Mouse (Mus musculus): ENCODE results near the gene Ndufaf8.

The Ndufaf8 gene

DNA sequence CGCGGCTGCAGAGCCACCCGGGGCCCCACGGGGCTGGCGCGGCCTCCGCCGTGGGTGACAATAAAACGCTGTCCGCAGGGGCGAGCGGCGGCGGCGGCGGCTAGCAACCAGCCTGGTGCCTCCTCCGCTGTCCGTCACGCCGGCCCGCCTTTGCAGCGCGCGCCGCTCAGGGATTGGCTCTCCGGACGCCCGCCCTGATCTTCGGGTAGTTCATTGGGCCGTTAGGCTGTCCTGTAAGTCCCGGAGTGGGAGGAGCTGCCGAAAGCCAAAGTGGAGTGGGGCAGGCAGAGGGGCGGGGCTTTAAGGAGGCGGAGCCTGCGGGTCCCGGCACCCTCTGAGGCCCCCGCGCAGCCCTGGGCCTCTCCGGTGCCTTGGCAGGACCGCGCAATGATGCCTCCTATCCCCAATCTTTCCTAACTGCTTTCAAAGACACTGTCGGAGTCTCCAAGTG is 12.0 kb upstream of the Ndufaf8 start, which contains the start of gene Cep131:
Cep131 (minus strand) TSS at position 126 of the 451 bp plus-strand sequence.
- peak; percentile 99 for DNase-seq

DNA sequence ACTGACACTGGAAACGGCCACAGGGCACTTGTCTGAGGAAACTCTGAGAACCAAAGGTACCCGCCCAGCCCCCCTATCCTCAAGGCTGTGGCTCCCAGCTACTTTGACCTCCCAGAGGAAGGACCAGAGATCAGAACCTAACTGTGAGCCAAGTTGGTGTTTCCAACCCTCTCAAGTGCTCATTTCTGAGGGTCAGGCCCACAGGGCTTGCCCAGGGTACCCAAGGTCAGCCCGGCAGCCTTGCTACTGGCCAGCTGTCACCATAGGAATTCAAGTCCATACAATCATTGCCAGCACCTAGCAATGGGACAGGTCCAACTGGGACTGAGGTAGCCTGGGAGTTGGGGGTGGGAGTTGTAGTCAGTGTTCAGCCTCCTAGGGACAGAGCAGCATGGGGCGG is 8.1 kb upstream of the Ndufaf8 start:
- no peak for DNase-seq

DNA sequence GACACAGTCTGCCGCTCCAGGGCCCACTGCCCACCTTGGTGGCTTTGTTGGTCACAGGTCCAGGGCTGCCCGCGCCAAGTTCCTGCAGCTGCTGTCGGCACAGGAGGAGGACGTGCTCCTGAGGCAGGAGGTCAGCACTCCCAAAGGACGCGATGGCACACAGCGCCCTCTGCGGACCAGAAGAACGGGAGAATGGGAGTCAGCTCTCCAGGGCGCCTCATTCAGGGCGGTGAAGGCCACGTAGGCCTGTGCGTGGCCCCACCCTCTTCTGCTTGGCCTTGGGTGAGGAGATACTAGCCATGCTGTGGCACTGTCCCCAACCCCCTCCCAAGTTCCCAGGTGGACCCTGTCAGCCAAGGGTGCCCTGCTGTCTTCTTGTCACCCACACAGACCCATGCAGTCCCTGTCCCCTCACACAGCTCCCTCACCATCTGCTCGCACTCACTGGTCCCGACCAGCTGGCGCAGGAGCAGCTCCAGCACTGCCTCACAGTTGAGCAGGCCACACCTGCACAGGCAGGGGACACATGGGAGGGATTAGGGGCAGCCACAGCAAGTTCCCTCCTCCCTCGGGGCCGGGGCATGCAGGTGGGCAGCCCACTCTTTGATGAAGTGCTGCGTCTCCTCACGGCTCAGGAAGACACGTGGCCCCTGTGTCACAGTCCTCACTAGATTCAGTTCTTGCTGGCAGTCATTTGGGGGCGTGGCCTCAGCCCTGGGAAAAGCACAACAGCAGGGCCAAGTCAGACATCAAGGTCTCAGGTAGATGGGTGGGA is 5.7 kb upstream of the Ndufaf8 start:
- no peak for DNase-seq

DNA sequence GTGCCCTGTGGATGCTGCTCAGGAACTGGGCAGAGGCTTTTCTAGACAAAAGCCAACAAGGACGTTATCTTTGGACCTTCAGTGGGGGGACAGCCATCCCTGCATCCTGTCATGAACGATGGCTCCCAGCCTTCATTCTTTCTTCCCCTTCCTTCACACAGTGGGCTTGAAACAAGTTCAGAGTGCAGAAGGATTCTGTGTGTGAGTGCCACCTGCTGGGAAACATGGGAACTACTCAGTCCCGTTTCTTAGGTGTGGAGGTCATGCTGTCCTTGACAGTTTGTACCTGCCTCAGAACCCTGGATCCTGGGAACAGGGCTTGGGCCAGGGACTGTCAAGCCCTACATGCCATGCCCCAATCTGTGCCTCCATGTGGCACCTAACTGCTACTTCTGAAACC is 2.3 kb downstream of the Ndufaf8 start:
- DNase-seq = peak; percentile 65

DNA sequence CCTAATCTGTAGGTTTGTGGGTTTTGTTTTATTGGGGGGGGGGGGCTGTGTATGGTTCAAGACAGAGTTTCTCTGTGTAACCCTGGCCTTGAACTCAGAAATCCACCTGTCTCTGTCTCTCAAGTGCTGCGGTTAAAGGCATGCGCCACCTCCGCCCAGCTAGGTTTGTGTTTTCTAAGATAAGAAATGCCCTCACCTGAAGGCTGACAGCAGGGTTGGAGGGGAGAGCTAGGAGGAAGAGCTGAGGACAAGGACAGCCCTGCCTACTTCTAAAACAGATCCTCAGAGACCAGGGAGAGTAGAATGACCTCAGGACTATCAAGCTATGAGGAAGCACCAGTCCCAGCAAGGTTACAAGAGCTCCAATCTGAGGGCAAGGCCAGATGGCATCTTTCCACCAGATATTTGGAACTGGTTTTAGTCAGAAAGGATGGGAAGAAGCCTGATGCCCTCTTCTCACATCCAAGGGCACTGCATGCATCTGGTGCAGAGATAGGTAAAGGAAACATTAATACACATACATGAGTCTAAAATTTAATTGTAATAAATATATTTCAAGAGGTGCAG is 4.8 kb downstream of the Ndufaf8 start:
- DNase-seq = no peak

DNA sequence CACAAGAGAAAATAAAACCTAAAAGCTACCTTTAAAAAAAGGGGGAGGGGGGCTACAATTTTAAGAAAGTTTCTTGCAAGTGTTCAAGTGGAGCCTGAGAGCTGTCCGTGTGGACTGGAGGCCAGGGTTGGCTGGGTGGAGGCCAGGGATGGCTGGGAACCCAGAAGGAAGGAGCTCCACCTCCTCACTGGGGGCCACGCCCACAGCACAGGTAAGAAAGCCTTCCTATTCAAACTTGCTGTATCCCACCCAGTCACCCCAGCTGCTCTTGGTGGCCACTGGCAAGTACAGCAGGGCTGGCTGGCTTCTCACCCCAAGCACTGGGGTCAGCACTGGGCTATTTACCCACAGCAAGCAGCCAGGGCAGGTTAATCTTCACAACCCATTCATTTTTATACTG is 8.3 kb downstream of the Ndufaf8 start:
- no peak for DNase-seq

DNA sequence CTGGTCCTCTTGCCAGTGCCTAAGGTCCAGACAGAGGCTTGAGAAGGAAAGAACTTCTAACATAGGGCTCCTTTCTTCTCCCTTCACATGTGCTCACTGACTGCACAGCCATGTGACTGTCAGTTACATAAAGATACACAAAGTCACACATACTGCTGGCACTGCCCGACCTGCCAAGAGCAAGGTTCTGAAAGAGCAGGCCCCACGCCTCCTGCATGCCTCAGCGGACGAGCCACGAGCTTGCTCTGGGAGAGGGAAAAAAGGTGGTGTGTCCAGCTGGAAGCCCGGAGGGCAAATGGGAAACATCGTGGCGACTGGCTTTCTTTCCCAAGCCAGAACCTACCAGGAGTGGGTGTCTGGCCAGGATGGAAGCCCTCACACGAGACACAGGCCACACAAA is 9.1 kb downstream of the Ndufaf8 start:
- DNase-seq = no peak

DNA sequence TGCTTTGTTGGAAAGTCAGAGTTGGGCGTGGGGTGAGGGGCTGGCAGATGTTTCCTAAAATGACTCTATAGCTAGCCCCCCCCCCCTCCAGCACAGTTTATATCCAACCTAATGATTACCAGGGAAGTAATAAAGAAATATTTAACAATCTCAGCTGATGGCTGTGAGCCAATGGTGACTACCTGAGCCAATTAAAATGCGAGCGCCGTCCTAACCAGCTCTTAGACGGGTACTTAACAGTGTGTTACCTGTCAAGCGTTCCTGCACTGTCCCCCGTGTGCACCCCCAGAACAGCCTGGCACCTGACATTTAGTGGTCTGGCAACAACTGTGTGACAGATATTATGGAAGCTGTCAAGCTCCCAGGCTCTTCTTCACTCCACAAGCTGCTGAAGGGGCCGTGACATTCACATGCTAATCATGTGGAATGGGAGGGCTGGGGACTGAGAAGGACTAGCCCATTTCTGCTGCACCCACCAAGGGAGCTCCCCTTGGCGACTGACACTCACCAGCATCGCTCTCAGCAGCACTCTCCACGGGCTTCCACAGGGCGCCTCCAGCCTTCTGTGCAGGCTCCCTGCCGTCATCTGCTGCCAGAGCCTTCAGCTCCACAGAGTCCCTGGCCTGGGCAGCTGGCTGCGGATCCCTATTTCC is 11.0 kb downstream of the Ndufaf8 start:
- DNase-seq = no peak

DNA sequence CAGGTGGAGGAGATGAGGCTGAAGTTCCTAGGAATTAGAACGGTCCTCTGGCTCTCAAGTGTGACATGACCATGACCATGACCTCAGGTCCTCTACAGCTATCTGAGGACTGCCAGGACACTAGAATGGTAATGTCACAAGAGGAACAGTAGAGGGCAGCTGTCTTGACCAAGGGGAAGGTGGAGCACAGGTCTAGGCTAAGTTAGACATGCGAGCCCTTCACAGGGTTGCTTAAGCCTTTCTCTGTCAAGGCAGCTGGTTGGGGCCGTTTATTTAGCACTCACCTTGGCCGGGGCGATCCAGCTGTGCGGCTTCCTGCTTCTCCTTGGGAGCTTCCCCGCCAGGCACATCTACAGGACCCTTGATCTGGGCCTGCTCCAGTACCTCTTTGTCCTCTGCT is 11.8 kb downstream of the Ndufaf8 start:
- DNase-seq = no peak

DNA sequence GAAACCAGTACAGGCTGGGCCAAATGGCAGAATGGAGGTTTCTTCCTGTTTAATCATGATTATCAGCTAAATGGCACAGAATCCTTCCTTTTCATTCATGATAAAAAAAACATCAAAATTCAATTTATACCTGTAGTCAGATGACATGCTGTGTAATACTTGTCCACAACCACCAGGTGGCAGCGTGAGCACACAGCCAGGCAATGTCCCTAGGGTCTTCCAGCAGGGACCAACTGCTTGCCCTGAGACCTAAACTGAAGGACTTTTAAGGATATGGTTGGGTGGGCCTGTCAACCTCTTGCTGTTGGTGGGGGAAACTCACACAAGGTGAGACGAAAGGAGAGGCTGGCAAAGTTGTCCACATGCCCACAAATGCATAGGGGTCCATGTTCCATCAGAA is 12.3 kb downstream of the Ndufaf8 start:
- DNase-seq = peak; percentile 69

DNA sequence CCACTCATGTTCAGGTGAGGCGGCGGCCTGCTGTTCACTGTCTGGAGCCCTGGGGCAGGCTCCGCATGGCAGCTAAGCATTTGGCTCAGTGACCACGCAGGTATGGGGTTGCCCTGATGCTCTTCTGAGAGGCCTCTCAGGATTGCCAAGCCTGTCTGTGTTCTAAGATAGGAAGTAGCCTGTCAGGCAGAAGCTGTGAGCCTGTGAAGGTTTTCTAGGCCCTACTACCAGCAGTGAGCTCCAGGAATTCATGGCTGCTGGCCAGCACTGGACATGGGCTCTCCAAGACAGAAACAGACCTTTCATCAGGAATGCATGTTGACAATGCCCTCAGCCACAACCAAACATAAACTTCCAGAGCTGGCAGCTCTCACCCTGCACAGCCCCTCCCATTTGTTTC is 13.4 kb downstream of the Ndufaf8 start:
- no peak for DNase-seq

DNA sequence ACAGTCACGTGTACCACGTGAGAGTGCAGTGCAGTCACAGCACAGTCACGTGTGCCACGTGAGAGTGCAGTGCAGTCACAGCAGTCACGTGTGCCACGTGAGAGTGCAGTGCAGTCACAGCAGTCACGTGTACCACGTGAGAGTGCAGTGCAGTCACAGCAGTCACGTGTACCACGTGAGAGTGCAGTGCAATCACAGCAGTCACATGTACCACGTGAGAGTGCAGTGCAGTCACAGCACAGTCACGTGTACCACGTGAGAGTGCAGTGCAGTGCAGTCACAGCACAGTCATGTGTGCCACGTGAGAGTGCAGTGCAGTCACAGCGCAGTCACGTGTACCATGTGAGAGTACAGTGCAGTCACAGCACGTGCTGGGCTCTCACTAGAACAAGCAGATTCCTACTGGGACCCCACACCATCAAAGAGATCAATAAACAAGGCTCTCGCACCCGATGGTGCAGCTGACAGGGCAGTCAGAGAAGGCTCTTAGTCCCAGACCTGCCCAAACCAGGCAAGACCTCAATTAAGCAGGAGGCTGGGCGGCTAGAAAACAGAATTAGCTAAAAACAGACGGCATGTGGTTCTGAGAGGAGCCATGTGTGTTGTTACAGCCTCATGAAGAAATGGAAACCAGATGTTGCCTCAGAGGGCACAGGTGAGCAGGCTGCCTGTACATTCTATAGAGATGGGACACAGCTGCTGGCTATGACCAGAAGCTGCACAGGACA is 15.9 kb downstream of the Ndufaf8 start:
- no peak for DNase-seq

DNA sequence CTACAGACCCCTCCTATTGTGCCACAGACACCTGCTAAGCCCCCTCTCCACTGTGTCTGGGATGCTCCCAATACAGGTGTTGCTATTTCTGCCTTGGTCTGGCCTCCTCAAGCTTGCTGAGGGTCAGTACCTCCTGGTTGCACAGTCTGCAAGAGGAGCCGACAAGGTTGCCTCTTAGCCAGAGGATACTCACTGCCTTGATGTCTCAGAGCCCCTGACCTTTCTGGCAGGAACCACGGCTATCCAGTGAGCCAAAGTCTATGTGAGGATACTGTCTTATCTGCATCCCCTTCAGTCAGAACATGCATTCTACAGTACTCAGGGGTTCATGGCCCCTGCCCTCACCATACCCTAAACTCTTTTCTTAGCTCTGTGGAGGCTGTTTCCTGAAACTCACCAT is 18.9 kb downstream of the Ndufaf8 start:
- DNase-seq = no peak

DNA sequence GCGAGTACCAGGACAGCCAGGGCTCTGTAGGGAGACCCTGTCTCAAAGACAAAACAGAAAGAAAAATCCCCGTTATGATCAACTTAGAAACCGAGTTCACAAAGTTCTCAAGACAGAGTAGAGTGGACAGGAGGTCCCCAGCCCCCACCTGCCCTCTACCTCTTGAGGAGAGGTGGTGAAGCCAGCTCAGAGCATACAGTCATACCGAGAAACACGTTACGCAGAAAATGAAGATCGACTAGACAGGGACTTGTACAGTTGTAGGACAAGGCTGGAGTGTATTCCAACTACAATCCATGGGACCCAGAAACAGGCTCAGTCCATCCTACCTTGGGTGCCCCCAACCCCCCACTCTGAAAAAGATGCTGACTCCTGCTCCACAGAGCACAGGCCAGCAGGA is 20.4 kb downstream of the Ndufaf8 start:
- no peak for DNase-seq

DNA sequence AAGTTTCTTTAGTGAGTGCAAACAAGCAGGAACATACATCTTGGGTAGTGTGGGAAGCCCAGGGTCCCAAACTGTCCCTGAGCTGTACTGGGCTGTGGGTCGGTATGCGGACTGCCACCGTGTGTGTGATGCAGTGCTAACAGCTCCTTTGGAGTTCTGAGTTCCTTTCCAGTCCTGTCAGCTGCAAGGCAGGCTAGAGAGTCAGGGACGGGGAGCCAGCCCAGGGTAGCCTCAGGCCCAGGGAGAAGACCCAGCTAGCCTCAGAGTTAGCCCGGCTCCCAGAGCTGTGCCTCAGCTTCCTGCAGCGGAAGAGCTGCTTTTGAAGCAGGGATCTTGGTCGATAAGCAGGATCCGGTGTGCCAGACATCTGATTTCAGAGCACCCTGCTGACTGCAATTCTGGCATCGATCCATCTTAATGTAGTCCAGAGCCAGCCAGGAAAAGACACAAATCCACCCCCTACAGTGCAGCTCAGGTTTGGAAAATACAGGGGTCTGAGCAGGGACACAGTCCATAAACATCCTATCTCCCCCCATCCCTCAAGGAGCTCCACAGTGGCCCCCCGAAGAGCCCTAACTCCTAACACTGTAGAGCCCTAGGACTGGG is 21.3 kb downstream of the Ndufaf8 start:
- DNase-seq = no peak

DNA sequence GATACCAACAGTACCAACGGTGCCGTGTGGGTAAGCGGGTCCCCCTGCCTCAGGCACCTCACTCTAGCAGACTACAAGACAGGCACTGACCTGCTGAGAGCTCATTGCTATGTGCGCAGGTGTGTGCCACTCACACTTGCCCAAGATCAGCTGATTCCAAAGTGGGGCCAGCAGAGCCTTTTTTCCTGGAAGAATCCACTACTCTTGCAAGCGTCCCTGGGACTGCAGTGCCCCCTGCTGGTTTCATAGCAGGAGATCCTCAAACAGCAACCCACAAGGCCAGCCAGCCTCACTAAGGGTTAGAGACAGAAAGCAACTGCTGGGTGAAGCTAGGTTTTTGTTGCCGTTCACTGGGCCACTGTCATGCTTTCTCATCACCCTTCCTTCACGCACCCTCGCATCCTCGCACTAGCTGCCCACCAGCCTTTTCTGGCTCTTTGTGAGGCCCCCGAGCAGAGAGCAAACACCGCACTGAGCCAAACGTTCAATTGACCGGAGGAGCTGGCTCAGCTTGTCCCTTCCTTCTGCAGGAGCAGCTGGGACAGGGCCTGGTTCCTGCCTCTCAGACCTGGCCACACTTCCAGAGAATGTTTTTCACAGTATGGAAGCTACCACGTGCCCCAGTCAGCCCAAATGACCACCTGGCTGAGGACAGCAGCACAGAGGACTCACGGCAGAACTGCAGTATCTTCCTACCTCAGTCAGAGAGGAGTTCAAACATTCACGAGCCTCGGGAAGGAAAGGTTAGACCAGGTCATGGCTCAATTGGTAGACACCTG is 22.1 kb downstream of the Ndufaf8 start:
- peak; percentile 65 for DNase-seq

DNA sequence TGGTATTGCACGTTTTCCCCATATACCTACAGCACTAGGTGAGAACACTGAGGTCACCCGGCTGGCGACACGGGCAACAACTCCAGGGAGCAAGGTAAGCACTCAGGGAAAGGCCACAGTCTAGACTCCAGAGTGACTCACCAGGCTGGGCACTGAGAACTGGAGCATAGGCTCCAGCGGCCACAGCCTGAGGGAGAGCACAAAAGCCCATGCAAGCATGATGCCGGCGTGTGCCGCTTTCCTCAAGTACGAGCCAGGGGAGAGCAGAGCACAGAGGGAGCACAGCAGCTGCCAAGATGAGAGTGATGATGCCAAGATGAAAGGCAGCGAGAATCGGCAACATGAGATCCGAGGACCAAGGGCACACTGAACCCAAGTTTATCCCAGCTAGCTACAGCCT is 23.4 kb downstream of the Ndufaf8 start:
- DNase-seq = no peak

DNA sequence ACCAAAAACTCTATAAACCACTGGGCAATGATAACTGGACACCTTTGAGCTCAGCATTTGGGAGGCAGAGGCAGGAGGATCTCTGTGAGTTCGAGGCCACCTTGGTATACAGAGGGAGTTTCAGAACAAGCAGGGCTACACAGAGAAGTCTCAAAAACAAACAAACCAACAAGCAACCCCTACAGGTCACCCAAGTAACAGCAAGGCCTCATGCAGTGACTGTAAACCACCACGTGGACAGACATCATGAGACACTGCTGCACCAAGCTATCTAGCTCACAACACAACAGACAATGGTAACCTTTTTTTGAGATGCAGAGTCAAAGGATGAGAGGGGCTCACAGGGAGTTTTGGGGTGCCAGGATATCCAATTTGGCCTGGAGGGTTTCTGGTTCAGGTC is 28.1 kb downstream of the Ndufaf8 start:
- no peak for DNase-seq

DNA sequence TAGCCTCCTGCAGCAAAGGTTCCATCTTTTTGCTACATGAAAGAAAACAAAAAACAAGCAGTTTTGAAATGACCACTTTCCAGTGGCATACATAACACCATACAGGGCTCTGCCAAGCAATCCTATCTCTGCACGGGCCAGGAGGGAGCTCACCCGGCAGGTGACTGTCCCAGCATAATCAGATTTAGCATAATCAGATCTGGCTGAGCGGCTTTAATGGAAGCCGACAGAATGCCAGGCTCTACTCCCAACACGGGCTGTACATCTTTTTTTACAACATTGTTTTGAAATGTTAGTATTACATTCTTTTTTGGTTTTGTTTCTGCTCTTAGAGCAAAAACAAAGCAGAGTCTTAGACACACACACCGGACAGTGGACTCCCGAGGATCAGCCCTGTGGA is 30.6 kb downstream of the Ndufaf8 start:
- no peak for DNase-seq

DNA sequence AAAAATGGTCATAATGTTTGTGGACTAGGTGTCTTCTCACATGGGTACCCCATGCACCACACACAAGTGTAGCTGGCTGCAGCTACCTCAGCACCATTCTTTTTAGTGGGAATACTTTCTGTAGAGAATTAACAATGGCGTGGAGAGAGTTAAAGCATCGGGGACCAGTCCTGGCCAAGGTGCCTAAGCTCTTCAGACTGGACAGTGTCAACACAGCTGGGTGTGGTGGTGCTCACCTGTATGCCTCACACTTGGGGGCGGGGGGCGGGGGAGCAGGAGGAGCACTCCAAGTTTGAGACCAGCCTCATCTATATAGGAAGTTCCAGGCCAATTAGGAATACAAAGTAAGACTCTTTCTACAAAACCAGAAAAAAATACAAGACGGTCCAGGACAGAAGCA is 35.4 kb downstream of the Ndufaf8 start:
- DNase-seq = no peak

DNA sequence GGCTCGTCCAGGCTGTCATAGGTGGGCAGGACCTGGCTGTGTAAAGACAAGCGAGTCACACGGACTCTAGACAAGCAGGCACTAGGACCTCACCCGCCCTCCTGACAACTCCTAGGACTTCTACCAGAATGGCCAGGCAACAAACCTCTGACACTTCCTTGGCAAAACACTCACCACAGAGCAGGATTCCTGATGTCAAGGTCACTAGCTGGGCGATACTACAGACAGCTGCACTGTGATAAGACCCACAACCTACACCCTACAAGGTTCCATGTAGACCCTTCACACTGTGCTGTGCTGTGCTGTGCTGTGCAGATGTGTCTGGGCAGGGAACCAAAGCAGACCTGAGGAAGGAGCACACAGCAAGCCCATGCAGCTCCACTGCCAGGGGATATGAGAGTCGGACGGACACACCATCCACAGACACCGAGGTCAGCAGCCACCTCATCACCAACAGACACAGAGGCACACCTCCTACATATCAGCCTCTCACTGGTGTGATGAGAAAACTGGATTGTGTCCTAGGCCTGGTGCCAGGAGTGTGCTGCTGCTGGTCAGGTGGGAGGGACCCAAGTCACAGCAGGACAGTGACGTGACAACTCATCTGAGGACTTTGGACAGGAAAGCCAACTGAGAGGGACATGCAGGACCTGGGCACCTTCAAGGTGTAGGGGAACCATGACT is 36.3 kb downstream of the Ndufaf8 start:
- no peak for DNase-seq

DNA sequence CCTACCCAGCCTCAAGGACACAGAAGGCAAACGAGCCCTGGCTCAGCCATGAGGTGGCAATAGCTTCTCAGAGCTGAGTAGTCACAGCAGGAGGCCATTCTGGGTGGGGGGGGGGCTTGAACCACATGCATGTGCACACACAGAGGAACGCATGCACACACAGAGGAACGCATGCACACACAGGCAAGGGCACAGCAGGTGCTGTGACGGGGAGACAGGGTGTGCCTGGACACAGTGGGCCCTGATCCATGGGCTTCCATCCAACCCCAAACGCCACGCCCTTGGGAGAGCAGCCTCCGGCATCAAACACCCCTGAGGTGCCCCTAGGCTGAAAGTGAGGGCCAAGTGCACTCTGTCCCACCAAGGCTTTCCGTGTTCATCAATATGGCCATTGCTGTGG is 37.5 kb downstream of the Ndufaf8 start:
- DNase-seq = no peak

Measured in liver (tissue).